Mouse (Mus musculus): ENCODE data around the gene Atg13. TPM values are rescaled to one million over a fixed set of nuclear protein-coding genes. Genes with fewer than 3 reads are reported as not detected.

Atg13 gene
- polyA plus RNA-seq, 1 experiment from 2014 or later: 28.3 TPM

DNA sequence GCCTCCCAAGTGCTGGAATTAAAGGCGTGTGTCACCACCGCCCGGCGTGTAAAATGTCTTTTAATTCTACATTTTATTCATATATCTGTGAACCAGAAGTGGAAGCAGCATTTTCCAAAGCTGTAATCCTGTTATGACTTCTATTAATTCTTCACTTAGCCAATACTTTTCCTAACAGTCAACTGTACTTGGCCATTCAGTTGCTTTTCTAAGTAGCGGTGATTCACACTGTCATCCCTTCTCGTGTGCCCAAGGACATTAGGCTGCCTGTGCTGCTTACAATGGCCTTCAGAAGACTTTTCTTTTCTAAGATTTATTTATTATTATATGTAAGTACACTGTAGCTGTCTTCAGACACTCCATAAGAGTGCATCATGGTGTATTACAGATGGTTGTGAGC, 2.0 kb downstream of the Atg13 start:
- no peaks in the 10 kb centered on the region; the same call in 1 of the 2 replicates for H3K4me1 ChIP-seq (ENCODE audit: control insufficient read depth, insufficient read depth, low read length)
- H3K27me3 ChIP-seq (ENCODE audit: control insufficient read depth, insufficient read depth, low read length): no peaks in the 10 kb centered on the region
- no peak overlapping the region for H3K4me3 ChIP-seq (ENCODE audit: low read depth, low read length)
- WGBS: 94% methylated on average over 6 of the region's 6 CpGs
- no peak overlapping the region for H3K27ac ChIP-seq (replicated peaks; ENCODE audit: low read depth, low read length)
- H3K9ac ChIP-seq (replicated peaks; ENCODE audit: low read length): no peak overlapping the region
- ATAC-seq (replicated peaks; ENCODE audit: insufficient number of reproducible peaks, low FRiP score, low TSS enrichment, low read depth) (no peak), DNase-seq (ENCODE audit: low spot score) (no peak)
- no peaks in the 10 kb centered on the region for H3K9me3 ChIP-seq (replicated peaks; ENCODE audit: control insufficient read depth, low read length)
- no peaks in the 10 kb centered on the region for H3K36me3 ChIP-seq (replicated peaks; ENCODE audit: control insufficient read depth, insufficient read depth, low read depth, low read length)
- no peak overlapping the region for H3K4me2 ChIP-seq (ENCODE audit: low read depth, low read length)

DNA sequence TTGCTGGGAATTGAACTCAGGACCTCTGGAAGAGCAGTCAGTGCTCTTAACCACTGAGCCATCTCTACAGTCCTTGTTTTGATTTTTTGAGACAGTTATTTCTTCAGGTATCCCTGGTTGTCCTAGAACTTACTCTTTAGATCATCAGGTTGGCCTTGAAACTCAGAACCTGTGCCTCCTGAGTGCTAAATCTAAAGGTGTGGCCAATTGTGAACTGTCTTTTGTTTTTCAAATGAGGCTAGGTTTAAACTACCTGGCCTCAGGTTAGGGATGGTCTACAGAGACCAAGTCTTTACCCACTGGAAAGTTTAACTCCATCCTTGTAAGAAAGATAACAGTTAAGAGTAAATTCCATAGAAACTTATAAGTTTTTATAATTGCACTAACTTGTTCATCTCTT, 3.9 kb downstream of the Atg13 start:
- no peaks in the 10 kb centered on the region for H3K9me3 ChIP-seq (replicated peaks; ENCODE audit: control insufficient read depth, low read length)
- no peaks in the 10 kb centered on the region; the same call in 1 of the 2 replicates for H3K4me1 ChIP-seq (ENCODE audit: control insufficient read depth, insufficient read depth, low read length)
- ATAC-seq (replicated peaks; ENCODE audit: insufficient number of reproducible peaks, low FRiP score, low TSS enrichment, low read depth) (no peak), DNase-seq (ENCODE audit: low spot score) (no peak)
- no peaks in the 10 kb centered on the region for H3K36me3 ChIP-seq (replicated peaks; ENCODE audit: control insufficient read depth, insufficient read depth, low read depth, low read length)
- H3K9ac ChIP-seq (replicated peaks; ENCODE audit: low read length): no peak overlapping the region
- H3K27ac ChIP-seq (replicated peaks; ENCODE audit: low read depth, low read length): no peak overlapping the region
- no peak overlapping the region for H3K4me3 ChIP-seq (ENCODE audit: low read depth, low read length)
- no peak overlapping the region for H3K4me2 ChIP-seq (ENCODE audit: low read depth, low read length)
- no peaks in the 10 kb centered on the region for H3K27me3 ChIP-seq (ENCODE audit: control insufficient read depth, insufficient read depth, low read length)

DNA sequence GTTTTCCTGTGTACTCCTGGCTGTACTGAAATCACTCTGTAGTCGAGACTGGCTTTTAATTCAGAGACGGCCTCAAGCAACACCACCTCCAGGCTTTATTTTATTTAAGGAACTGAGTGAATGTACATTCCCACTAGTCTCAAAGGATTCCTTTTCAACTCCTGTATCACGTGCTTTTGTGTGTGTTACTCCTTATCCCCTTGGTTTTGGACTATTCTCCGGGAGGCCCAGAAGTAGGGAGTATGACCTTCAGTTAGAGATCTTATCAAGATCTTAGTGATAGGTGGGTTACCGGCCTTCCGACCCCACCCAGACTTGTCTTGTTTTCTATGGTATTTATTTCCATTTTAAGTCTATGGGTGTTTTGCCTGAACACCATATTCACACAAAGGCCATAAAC, 4.6 kb downstream of the Atg13 start:
- 80% methylated on average over 6 of the region's 6 CpGs for WGBS
- no peak overlapping the region for H3K4me3 ChIP-seq (ENCODE audit: low read depth, low read length)

GRCm38 (mm10) chr2:91701366-91701765, 9.0 kb downstream of the Atg13 start:
- Histone ChIP-seq H3K36me3 (replicated peaks; ENCODE audit: control insufficient read depth, insufficient read depth, low read depth, low read length) (no peaks in the 10 kb centered on the region), H3K9ac (replicated peaks; ENCODE audit: low read length) (no peak overlapping the region)
- no peak for ATAC-seq (replicated peaks; ENCODE audit: insufficient number of reproducible peaks, low FRiP score, low TSS enrichment, low read depth)

More for the DNA sequence above, 4.6 kb downstream of the Atg13 start:
- Histone ChIP-seq H3K27me3 (ENCODE audit: control insufficient read depth, insufficient read depth, low read length) (no peaks in the 10 kb centered on the region), H3K27ac (replicated peaks; ENCODE audit: low read depth, low read length) (no peak overlapping the region), H3K9me3 (replicated peaks; ENCODE audit: control insufficient read depth, low read length) (no peaks in the 10 kb centered on the region), H3K4me1 (ENCODE audit: control insufficient read depth, insufficient read depth, low read length) (no peaks in the 10 kb centered on the region; the same call in 1 of the 2 replicates), H3K36me3 (replicated peaks; ENCODE audit: control insufficient read depth, insufficient read depth, low read depth, low read length) (no peaks in the 10 kb centered on the region), H3K9ac (replicated peaks; ENCODE audit: low read length) (no peak overlapping the region), H3K4me2 (ENCODE audit: low read depth, low read length) (no peak overlapping the region)
- DNase-seq (ENCODE audit: low spot score) (no peak), ATAC-seq (replicated peaks; ENCODE audit: insufficient number of reproducible peaks, low FRiP score, low TSS enrichment, low read depth) (no peak)

DNA sequence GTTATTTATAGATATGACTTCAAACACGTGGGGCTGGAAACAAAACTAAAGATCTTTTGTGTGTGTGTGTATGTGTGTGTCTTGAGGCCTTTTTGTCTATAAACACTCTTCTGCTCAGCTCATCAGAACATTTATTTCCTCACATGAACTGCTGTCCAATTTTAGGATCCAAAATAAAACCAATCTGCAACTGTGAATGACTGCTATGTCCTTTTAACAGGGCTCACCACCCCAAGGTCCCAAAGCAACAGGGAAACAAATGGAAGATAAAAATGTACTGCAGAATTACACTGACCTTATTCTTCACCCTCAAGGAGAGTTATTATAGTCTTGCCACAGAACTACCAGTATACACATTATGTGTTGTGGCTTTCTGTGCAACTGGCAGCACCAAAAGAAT, 11.2 kb downstream of the Atg13 start:
- Histone ChIP-seq H3K4me1 (ENCODE audit: control insufficient read depth, insufficient read depth, low read length) (no peaks in the 10 kb centered on the region), H3K4me2 (ENCODE audit: low read depth, low read length) (no peak overlapping the region), H3K27ac (replicated peaks; ENCODE audit: low read depth, low read length) (no peak overlapping the region), H3K27me3 (ENCODE audit: control insufficient read depth, insufficient read depth, low read length) (no peaks in the 10 kb centered on the region), H3K4me3 (ENCODE audit: low read depth, low read length) (no peak overlapping the region), H3K9ac (replicated peaks; ENCODE audit: low read length) (no peak overlapping the region), H3K36me3 (replicated peaks; ENCODE audit: control insufficient read depth, insufficient read depth, low read depth, low read length) (no peaks in the 10 kb centered on the region), H3K9me3 (replicated peaks; ENCODE audit: control insufficient read depth, low read length) (no peaks in the 10 kb centered on the region)
- DNase-seq (ENCODE audit: low spot score) (no peak), ATAC-seq (replicated peaks; ENCODE audit: insufficient number of reproducible peaks, low FRiP score, low TSS enrichment, low read depth) (no peak)
- 90% methylated on average over 1 of the region's 1 CpGs for WGBS

More at GRCm38 (mm10) chr2:91701366-91701765, 9.0 kb downstream of the Atg13 start:
- H3K27ac ChIP-seq (replicated peaks; ENCODE audit: low read depth, low read length): no peak overlapping the region
- H3K4me3 ChIP-seq (ENCODE audit: low read depth, low read length): no peak overlapping the region
- no peaks in the 10 kb centered on the region for H3K4me1 ChIP-seq (ENCODE audit: control insufficient read depth, insufficient read depth, low read length)
- no peak for DNase-seq (ENCODE audit: low spot score)
- 99% methylated on average over 2 of the region's 2 CpGs for WGBS
- H3K9me3 ChIP-seq (replicated peaks; ENCODE audit: control insufficient read depth, low read length): no peaks in the 10 kb centered on the region
- H3K27me3 ChIP-seq (ENCODE audit: control insufficient read depth, insufficient read depth, low read length): no peaks in the 10 kb centered on the region
- H3K4me2 ChIP-seq (ENCODE audit: low read depth, low read length): no peak overlapping the region

DNA sequence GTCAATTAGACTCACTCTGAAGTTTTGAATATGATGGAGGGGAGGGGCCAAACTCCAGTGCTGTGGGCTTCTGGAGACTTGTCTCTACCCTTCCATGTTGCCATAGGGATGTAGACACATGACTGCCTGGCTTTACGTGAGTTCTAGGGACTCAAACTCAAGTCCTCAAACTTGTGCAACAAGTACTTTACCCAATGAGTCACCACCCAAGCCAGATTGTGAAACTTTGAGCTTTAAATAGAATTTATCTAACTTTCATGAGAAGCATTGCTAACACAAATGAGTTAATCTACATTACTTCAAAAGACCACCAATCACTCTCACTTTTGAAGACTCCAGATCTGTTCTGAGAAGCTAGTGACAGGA, 14.2 kb downstream of the Atg13 start:
- Histone ChIP-seq H3K4me1 (ENCODE audit: control insufficient read depth, insufficient read depth, low read length) (no peaks in the 10 kb centered on the region), H3K27me3 (ENCODE audit: control insufficient read depth, insufficient read depth, low read length) (no peaks in the 10 kb centered on the region), H3K4me3 (ENCODE audit: low read depth, low read length) (no peak overlapping the region), H3K27ac (replicated peaks; ENCODE audit: low read depth, low read length) (no peak overlapping the region), H3K9ac (replicated peaks; ENCODE audit: low read length) (no peak overlapping the region), H3K36me3 (replicated peaks; ENCODE audit: control insufficient read depth, insufficient read depth, low read depth, low read length) (no peaks in the 10 kb centered on the region), H3K9me3 (replicated peaks; ENCODE audit: control insufficient read depth, low read length) (no peaks in the 10 kb centered on the region), H3K4me2 (ENCODE audit: low read depth, low read length) (no peak overlapping the region)
- ATAC-seq (replicated peaks; ENCODE audit: insufficient number of reproducible peaks, low FRiP score, low TSS enrichment, low read depth) (no peak), DNase-seq (ENCODE audit: low spot score) (no peak)
- WGBS: 96% methylated on average over 1 of the region's 1 CpGs

DNA sequence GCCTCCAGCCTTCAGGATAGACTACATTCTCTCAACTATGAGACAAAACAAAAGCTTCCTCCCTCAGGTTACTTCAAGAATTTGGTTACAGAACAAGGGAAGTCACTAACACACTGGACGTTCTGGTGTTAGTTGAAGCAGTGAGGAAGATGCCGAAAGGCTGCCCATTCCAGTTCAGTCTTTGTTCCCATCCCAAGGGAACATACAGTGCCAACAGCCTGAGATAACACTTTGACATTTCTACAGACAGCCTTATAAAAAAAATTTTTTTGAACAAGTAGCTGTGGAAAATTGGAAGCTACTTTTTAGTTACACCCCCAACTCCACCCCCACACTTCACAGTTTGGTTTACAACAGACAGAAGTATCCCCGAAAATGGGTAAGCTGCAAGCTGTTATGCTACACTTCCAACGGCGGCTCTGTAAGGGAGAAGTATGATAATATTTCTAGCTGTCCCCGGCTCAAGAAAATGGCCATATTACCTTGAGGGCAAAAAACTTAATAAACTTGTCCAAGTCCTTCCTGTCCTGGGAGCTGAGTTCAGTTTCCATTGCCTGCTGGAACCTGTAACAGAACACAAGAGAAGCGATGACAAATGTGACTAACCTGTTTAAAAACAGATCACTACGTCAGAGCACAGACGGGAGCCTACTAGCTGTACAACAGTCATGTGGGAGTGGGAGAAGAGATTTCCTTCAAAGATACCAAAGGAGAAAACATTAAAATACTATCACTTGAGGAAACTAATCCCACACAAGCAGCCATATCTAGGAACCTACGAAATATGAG, 14.7 kb downstream of the Atg13 start:
- H3K27ac ChIP-seq (replicated peaks; ENCODE audit: low read depth, low read length): no peak overlapping the region
- 88% methylated on average over 10 of the region's 10 CpGs for WGBS
- no peak overlapping the region for H3K4me2 ChIP-seq (ENCODE audit: low read depth, low read length)
- DNase-seq (ENCODE audit: low spot score): no peak
- H3K4me1 ChIP-seq (ENCODE audit: control insufficient read depth, insufficient read depth, low read length): no peaks in the 10 kb centered on the region
- no peaks in the 10 kb centered on the region for H3K9me3 ChIP-seq (replicated peaks; ENCODE audit: control insufficient read depth, low read length)
- ATAC-seq (replicated peaks; ENCODE audit: insufficient number of reproducible peaks, low FRiP score, low TSS enrichment, low read depth): no peak
- H3K9ac ChIP-seq (replicated peaks; ENCODE audit: low read length): no peak overlapping the region
- no peaks in the 10 kb centered on the region for H3K27me3 ChIP-seq (ENCODE audit: control insufficient read depth, insufficient read depth, low read length)
- H3K36me3 ChIP-seq (replicated peaks; ENCODE audit: control insufficient read depth, insufficient read depth, low read depth, low read length): no peaks in the 10 kb centered on the region
- H3K4me3 ChIP-seq (ENCODE audit: low read depth, low read length): no peak overlapping the region

DNA sequence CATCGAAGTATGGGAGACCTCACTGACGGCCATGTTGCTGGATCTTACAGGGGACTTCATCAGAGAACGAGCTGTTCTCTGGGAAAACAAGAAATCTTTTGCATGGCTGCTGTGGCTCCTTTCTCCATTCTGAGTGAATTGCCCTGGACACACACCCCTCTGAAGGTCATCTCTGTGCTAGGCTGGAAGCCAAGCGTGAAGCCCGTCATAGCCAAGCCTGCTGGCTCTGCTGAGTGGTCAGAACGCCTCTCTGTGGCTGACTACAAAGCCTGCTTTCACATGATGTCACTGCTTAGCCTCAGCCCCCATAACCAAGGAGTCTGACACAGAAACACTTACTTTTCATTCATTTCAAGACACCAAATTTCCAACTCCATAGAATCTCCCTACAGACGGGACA, 20.9 kb downstream of the Atg13 start:
- no peak for ATAC-seq (replicated peaks; ENCODE audit: insufficient number of reproducible peaks, low FRiP score, low TSS enrichment, low read depth)

More for the DNA sequence above, 20.9 kb downstream of the Atg13 start:
- Histone ChIP-seq H3K36me3 (replicated peaks; ENCODE audit: control insufficient read depth, insufficient read depth, low read depth, low read length) (no peaks in the 10 kb centered on the region), H3K4me3 (ENCODE audit: low read depth, low read length) (no peak overlapping the region), H3K4me1 (ENCODE audit: control insufficient read depth, insufficient read depth, low read length) (no peaks in the 10 kb centered on the region), H3K9me3 (replicated peaks; ENCODE audit: control insufficient read depth, low read length) (no peaks in the 10 kb centered on the region), H3K4me2 (ENCODE audit: low read depth, low read length) (no peak overlapping the region), H3K27me3 (ENCODE audit: control insufficient read depth, insufficient read depth, low read length) (no peaks in the 10 kb centered on the region), H3K27ac (replicated peaks; ENCODE audit: low read depth, low read length) (no peak overlapping the region), H3K9ac (replicated peaks; ENCODE audit: low read length) (no peak overlapping the region)
- DNase-seq (ENCODE audit: low spot score): no peak
- 81% methylated on average over 7 of the region's 7 CpGs for WGBS

Data from embryonic facial prominence, embryonic 11.5 days (tissue).